Mouse (Mus musculus) MEL (cell line): ENCODE data around the gene Cdc5l. TPM values are rescaled to one million over a fixed set of nuclear protein-coding genes. Genes with fewer than 3 reads are reported as not detected.

Source experiments
- DNase-seq: peaks from one replicate; pipeline ENCODE4 v3.0.0; 2011; ENCODE audit warnings: low read depth, low spot score
- H3K27ac ChIP-seq: 2 replicates; pipeline ENCODE4 v1.5.1; 2012; ENCODE audit warnings: low read depth, mild to moderate bottlenecking, control low read depth, low read length, moderate library complexity; ENCODE audit not compliant: control insufficient read depth
- H3K27me3 ChIP-seq, 2 experiments: fragments of 150-350 bp in 1 of 2; sonication (generic) in 1 of 2; 2 replicates each; pipeline ENCODE4 v1.6.1; 2012; ENCODE audit warnings: low read length in 2 of 2, mild to moderate bottlenecking in 2 of 2, improper control_type of control experiment in 1 of 2, moderate library complexity in 1 of 2; ENCODE audit not compliant: insufficient read depth in 2 of 2, control insufficient read depth in 1 of 2
- H3K36me3 ChIP-seq, 2 experiments: 2 replicates each; pipeline ENCODE4 v1.6.1; 2012 to 2014; ENCODE audit warnings: low read length in 2 of 2, improper control_type of control experiment in 1 of 2, inconsistent platforms in 1 of 2, mild to moderate bottlenecking in 1 of 2; ENCODE audit not compliant: insufficient read depth in 2 of 2, control insufficient read depth in 1 of 2
- H3K4me1 ChIP-seq, 2 experiments: fragments of 150-350 bp in 1 of 2; sonication (generic) in 1 of 2; 2 replicates each; pipeline ENCODE4 v1.6.1; 2012; ENCODE audit warnings: low read length in 2 of 2, improper control_type of control experiment in 1 of 2, mild to moderate bottlenecking in 1 of 2; ENCODE audit not compliant: insufficient read depth in 2 of 2, control insufficient read depth in 1 of 2
- H3K4me3 ChIP-seq, 2 experiments: fragments of 150-350 bp in 1 of 2; sonication (generic) in 1 of 2; 2 replicates each; pipeline ENCODE4 v1.5.1; 2012; ENCODE audit warnings: low read depth in 2 of 2, low read length in 2 of 2, mild to moderate bottlenecking in 2 of 2, moderate library complexity in 2 of 2, control low read depth in 1 of 2, improper control_type of control experiment in 1 of 2; ENCODE audit not compliant: control insufficient read depth in 1 of 2, insufficient read depth in 1 of 2
- H3K79me2 ChIP-seq: 2 replicates; pipeline ENCODE4 v1.6.1; 2012; ENCODE audit warnings: mild to moderate bottlenecking, low read length, moderate library complexity; ENCODE audit not compliant: control insufficient read depth, poor library complexity, insufficient read depth
- H3K9ac ChIP-seq: 2 replicates; pipeline ENCODE4 v1.6.1; 2012; ENCODE audit warnings: low read depth, mild to moderate bottlenecking, control low read depth, low read length, moderate library complexity; ENCODE audit not compliant: control insufficient read depth, poor library complexity, severe bottlenecking
- H3K9me3 ChIP-seq: fragments of 150-350 bp; sonication (generic); replicated peaks from 2 replicates; pipeline ENCODE4 v1.6.1; 2012; ENCODE audit warnings: mild to moderate bottlenecking, low read length, improper control_type of control experiment, moderate library complexity; ENCODE audit not compliant: insufficient read depth
- CHD1 ChIP-seq: IDR thresholded peaks from 2 replicates; pipeline ENCODE4 v1.6.1; 2012; ENCODE audit warnings: low read depth, mild to moderate bottlenecking, inconsistent platforms, low read length, improper control_type of control experiment
- CHD2 ChIP-seq: IDR thresholded peaks from 2 replicates; pipeline ENCODE4 v1.6.1; 2011; ENCODE audit warnings: low read length, improper control_type of control experiment
- CTCF ChIP-seq, 3 experiments: IDR thresholded peaks in 2 of 3; conservative IDR thresholded peaks in 1 of 3; 2 replicates each; pipeline ENCODE4 v1.5.1; 2011 to 2012; ENCODE audit warnings: low read length in 3 of 3, low read depth in 2 of 3, mild to moderate bottlenecking in 2 of 3, improper control_type of control experiment in 1 of 3, inconsistent platforms in 1 of 3, mixed read lengths in 1 of 3, moderate library complexity in 1 of 3; ENCODE audit not compliant: control insufficient read depth in 1 of 3, insufficient read depth in 1 of 3, poor library complexity in 1 of 3, severe bottlenecking in 1 of 3
- E2F4 ChIP-seq: IDR thresholded peaks from 2 replicates; pipeline ENCODE4 v1.6.1; 2011; ENCODE audit warnings: low read depth, low read length, improper control_type of control experiment, borderline replicate concordance
- ELF1 ChIP-seq: IDR thresholded peaks from 2 replicates; pipeline ENCODE4 v1.6.1; 2014; ENCODE audit warnings: low read depth, mild to moderate bottlenecking, inconsistent platforms, low read length, improper control_type of control experiment, moderate library complexity
- EP300 ChIP-seq, 2 experiments: IDR thresholded peaks; 2 replicates each; pipeline ENCODE4 v1.6.1; 2011; ENCODE audit warnings: improper control_type of control experiment in 2 of 2, low read length in 2 of 2, low read depth in 1 of 2, mild to moderate bottlenecking in 1 of 2
- ETS1 ChIP-seq: IDR thresholded peaks from 2 replicates; pipeline ENCODE4 v1.6.1; 2012; ENCODE audit warnings: low read depth, mild to moderate bottlenecking, inconsistent platforms, low read length, improper control_type of control experiment, moderate library complexity
- GATA1 ChIP-seq: IDR thresholded peaks from 2 replicates; pipeline ENCODE4 v1.6.1; 2011; ENCODE audit warnings: low read depth, low read length, improper control_type of control experiment
- JUND ChIP-seq: IDR thresholded peaks from 2 replicates; pipeline ENCODE4 v1.6.1; 2011; ENCODE audit warnings: low read depth, mild to moderate bottlenecking, improper control_type of control experiment, low read length
- KAT2A ChIP-seq: conservative IDR thresholded peaks from 2 replicates; pipeline ENCODE4 v1.6.1; 2012; ENCODE audit warnings: low read depth, low read length, improper control_type of control experiment, inconsistent platforms
- MAFK ChIP-seq: IDR thresholded peaks from 2 replicates; pipeline ENCODE4 v1.6.1; 2011; ENCODE audit warnings: low read depth, mild to moderate bottlenecking, low read length, improper control_type of control experiment, borderline replicate concordance
- MAX ChIP-seq: IDR thresholded peaks from 2 replicates; pipeline ENCODE4 v1.6.1; 2011; ENCODE audit warnings: low read length, improper control_type of control experiment
- MAZ ChIP-seq: IDR thresholded peaks from 2 replicates; pipeline ENCODE4 v1.6.1; 2012; ENCODE audit warnings: low read depth, mild to moderate bottlenecking, inconsistent platforms, low read length, improper control_type of control experiment
- MEF2A ChIP-seq: IDR thresholded peaks from 2 replicates; pipeline ENCODE4 v1.6.1; 2014; ENCODE audit warnings: low read depth, mild to moderate bottlenecking, inconsistent platforms, low read length, improper control_type of control experiment; ENCODE audit not compliant: poor library complexity, insufficient replicate concordance, severe bottlenecking; ENCODE audit errors: extremely low read depth
- MXI1 ChIP-seq: IDR thresholded peaks from 2 replicates; pipeline ENCODE4 v1.6.1; 2011; ENCODE audit warnings: mild to moderate bottlenecking, low read depth, low read length, improper control_type of control experiment
- MYB ChIP-seq: IDR thresholded peaks from 2 replicates; pipeline ENCODE4 v1.6.1; 2011; ENCODE audit warnings: mild to moderate bottlenecking, low read depth, low read length, improper control_type of control experiment
- MYC ChIP-seq: IDR thresholded peaks from 2 replicates; pipeline ENCODE4 v1.6.1; 2011; ENCODE audit warnings: low read depth, mild to moderate bottlenecking, low read length, improper control_type of control experiment, moderate library complexity
- NELFE ChIP-seq: IDR thresholded peaks from 2 replicates; pipeline ENCODE4 v1.6.1; 2011; ENCODE audit warnings: low read depth, low read length, improper control_type of control experiment
- POLR2AphosphoS2 ChIP-seq: IDR thresholded peaks from 2 replicates; pipeline ENCODE4 v1.6.1; 2011; ENCODE audit warnings: low read length, improper control_type of control experiment
- POLR2AphosphoS5 ChIP-seq: IDR thresholded peaks from 2 replicates; pipeline ENCODE4 v1.6.1; 2012; ENCODE audit warnings: low read depth, borderline replicate concordance, mild to moderate bottlenecking, inconsistent platforms, low read length, moderate library complexity, mixed read lengths
- RAD21 ChIP-seq: IDR thresholded peaks from 2 replicates; pipeline ENCODE4 v1.6.1; 2011; ENCODE audit warnings: mild to moderate bottlenecking, low read depth, low read length, improper control_type of control experiment
- SMC3 ChIP-seq: IDR thresholded peaks from 2 replicates; pipeline ENCODE4 v1.6.1; 2011; ENCODE audit warnings: low read depth, low read length, improper control_type of control experiment
- TAL1 ChIP-seq: IDR thresholded peaks from 2 replicates; pipeline ENCODE4 v1.6.1; 2012; ENCODE audit warnings: mild to moderate bottlenecking, inconsistent platforms, low read length, moderate library complexity, mixed read lengths
- TBP ChIP-seq: IDR thresholded peaks from 2 replicates; pipeline ENCODE4 v1.8.0; 2011; ENCODE audit warnings: low read depth, low read length, improper control_type of control experiment
- TCF12 ChIP-seq: IDR thresholded peaks from 2 replicates; pipeline ENCODE4 v1.6.1; 2014; ENCODE audit warnings: low read depth, mild to moderate bottlenecking, inconsistent platforms, low read length, improper control_type of control experiment, moderate library complexity
- USF1 ChIP-seq: IDR thresholded peaks from 2 replicates; pipeline ENCODE4 v1.6.1; 2014; ENCODE audit warnings: low read depth, mild to moderate bottlenecking, inconsistent platforms, low read length, improper control_type of control experiment, moderate library complexity
- USF2 ChIP-seq, 2 experiments: IDR thresholded peaks; 2 replicates each; pipeline ENCODE4 v1.6.1; 2011 to 2012; ENCODE audit warnings: improper control_type of control experiment in 2 of 2, low read length in 2 of 2, borderline replicate concordance in 1 of 2, inconsistent platforms in 1 of 2, low read depth in 1 of 2, mild to moderate bottlenecking in 1 of 2; ENCODE audit not compliant: insufficient read depth in 1 of 2
- ZC3H11A ChIP-seq: IDR thresholded peaks from 2 replicates; pipeline ENCODE4 v1.6.1; 2012; ENCODE audit warnings: low read depth, mild to moderate bottlenecking, inconsistent platforms, low read length, improper control_type of control experiment
- ZKSCAN1 ChIP-seq: IDR thresholded peaks from 2 replicates; pipeline ENCODE4 v1.6.1; 2012; ENCODE audit warnings: low read depth, mild to moderate bottlenecking, inconsistent platforms, low read length, improper control_type of control experiment, moderate library complexity
- ZMIZ1 ChIP-seq: IDR thresholded peaks from 2 replicates; pipeline ENCODE4 v1.6.1; 2012; ENCODE audit warnings: low read depth, mild to moderate bottlenecking, inconsistent platforms, low read length, improper control_type of control experiment, moderate library complexity
- ZNF384 ChIP-seq: IDR thresholded peaks from 2 replicates; pipeline ENCODE4 v1.6.1; 2012; ENCODE audit warnings: low read depth, mild to moderate bottlenecking, inconsistent platforms, low read length, improper control_type of control experiment
- polyA plus RNA-seq, 2 experiments: library from polyadenylated mRNA; stranded (reverse) in 1 of 2; unstranded in 1 of 2; fragments of >175 nt in 1 of 2; fragments of >200 nt in 1 of 2; gene quantifications; 2 replicates each; pipeline versions ENCODE4 v1.2.1 to v1.2.4; 2012; ENCODE audit warnings: low replicate concordance in 2 of 2, low read depth in 1 of 2; ENCODE audit not compliant: insufficient read length in 2 of 2, insufficient read depth in 1 of 2, missing spikeins in 1 of 2
- total RNA-seq: library from RNA; depleted of rRNA; stranded (reverse); fragments of 300-350 nt; gene quantifications from 2 replicates; pipeline ENCODE4 v1.2.3, GENCODE M21; 2012

The Cdc5l gene
- total and polyA plus RNA-seq, 3 experiments: 69.9 to 89.0 TPM; not detected in 1

DNA sequence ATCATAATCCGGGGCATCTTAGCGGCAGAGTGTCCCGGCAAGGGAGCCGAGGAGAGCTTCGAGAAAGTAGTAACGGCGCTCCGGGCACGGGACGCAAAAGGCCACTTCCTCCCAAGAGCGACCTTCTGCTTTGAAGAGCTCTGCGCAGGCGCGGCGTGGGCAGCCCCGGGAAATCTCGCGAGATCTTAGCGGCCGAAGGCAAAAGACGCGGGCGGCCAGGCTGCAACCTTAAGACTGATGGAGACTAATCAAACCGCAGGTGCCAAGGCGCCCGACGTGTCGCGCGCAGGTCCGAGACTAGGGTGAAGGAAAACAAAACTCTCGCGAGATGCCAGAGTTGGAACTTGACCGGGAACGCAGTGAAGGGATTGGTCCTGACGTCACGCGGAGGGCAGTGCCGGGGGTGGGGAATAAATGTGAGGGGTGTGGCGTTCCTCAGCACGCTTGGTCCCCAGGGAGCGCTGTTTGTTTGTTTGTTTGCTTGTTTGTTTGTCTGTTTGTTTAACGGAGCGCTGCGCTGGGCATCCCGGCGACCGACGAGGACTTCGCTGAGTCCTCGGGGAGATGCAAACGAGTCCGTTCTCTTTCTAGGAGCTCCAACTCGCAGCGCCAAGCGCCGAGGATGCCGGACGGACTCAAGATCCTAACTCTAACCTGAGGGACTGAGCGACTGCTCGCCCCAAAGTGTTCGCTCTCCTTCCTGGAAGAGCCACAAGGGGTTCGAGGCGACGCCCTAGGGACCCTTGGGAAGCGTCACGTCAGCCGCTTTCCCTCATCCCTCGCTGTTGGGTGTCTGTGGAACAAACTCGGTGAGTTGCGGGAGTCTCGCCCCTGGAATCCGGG, at the start of gene Cdc5l (continued):
- TF ChIP-seq ZNF384 (no peak), ZC3H11A (no peak), CHD2 (peak; percentile 99), CHD1 (no peak), USF1 (peak; percentile 31; the same call in 1 of the 2 replicates)
- TF ChIP-seq, all 39 proteins: peak for 17

DNA sequence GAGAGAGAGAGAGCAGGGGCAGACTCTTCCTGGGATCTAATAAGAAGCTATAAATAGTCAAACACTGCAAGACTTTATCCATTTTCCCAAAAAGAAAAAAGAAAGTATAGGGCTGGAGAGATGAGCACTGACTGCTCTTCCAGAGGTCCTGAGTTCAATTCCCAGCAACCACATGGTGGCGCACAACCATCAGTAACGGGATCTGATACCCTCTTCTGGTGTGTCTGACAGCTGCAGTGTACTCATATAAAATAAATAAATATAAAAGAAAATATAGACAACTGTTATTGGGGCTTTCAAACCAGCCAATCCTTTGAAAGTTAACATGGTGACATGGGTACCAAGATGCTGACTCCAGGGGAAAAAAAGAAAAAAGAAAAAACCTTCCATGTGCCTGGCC, 46.9 kb upstream of the Cdc5l start:
- TF ChIP-seq MEF2A (no peak), GATA1 (no peak), ZNF384 (no peak), EP300 (IDR thresholded peaks at IDR 0.05; ENCODE audit: low read depth in 1 of 2, low read length in 2 of 2) (no peak), MAX (no peak), TAL1 (no peak), ZKSCAN1 (no peak), NELFE (no peak), MYB (no peak), MYC (no peak), TCF12 (no peak), CHD2 (no peak), RAD21 (peak; percentile 72), USF2 (IDR thresholded peaks at IDR 0.05; ENCODE audit: borderline replicate concordance in 1 of 2, insufficient read depth in 1 of 2, low read depth in 1 of 2, low read length in 2 of 2) (no peak), JUND (no peak), MAFK (no peak), MXI1 (no peak), ETS1 (no peak), ZMIZ1 (no peak), CHD1 (no peak), E2F4 (no peak), POLR2AphosphoS2 (no peak), MAZ (no peak), ZC3H11A (peak; percentile 72), TBP (no peak), SMC3 (peak; percentile 77), CTCF (IDR thresholded peaks at IDR 0.05 in 2 of 3, conservative IDR thresholded peaks at IDR 0.05 in 1 of 3; ENCODE audit: control insufficient read depth in 1 of 3, insufficient read depth in 1 of 3, low read depth in 2 of 3, low read length in 3 of 3, poor library complexity in 1 of 3, severe bottlenecking in 1 of 3) (peak; percentile 43 to 75 (median 54)), POLR2AphosphoS5 (no peak), KAT2A (no peak), ELF1 (no peak)
- no peak overlapping the region for H3K27ac ChIP-seq
- no peaks in the 10 kb centered on the region for H3K9me3 ChIP-seq
- peaks cover 0 to 6% of the 10 kb centered on the region in 2 experiments; a peak in 2 of 4 replicates for H3K36me3 ChIP-seq
- H3K27me3 ChIP-seq: no peaks in the 10 kb centered on the region
- H3K9ac ChIP-seq: no peak overlapping the region
- H3K4me3 ChIP-seq: no peak overlapping the region
- peak; percentile 57 for DNase-seq
- peaks cover 0 to 13% of the 10 kb centered on the region in 2 experiments; a peak in 1 of 4 replicates for H3K4me1 ChIP-seq
- no peaks in the 10 kb centered on the region; the same call in 1 of the 2 replicates for H3K79me2 ChIP-seq
